Mouse (Mus musculus): ENCODE measurements around the gene Zdhhc23. TPM values are rescaled to one million over a fixed set of nuclear protein-coding genes. Genes with fewer than 3 reads are reported as not detected.
A peak's percentile ranks its signal among the peaks of the same experiment; 100 is the strongest.

Zdhhc23 gene
- polyA plus RNA-seq, 1 experiment from 2014 or later, result 1.3 TPM

- ATAC-seq (no peak), DNase-seq (ENCODE audit: low spot score) (no peak)
- H3K27me3 ChIP-seq (replicated peaks; ENCODE audit: control insufficient read depth, insufficient read depth, low read length), result no peaks in the 10 kb centered on the region
Observed at GRCm38 (mm10) chr16:43933041-43933440, 46.5 kb downstream of the Zdhhc23 start.

GRCm38 (mm10) chr16:43932319-43932718 lies 47.3 kb downstream of the Zdhhc23 start:
- no peak overlapping the region for H3K4me3 ChIP-seq (ENCODE audit: low read depth, low read length)
- H3K27ac ChIP-seq (ENCODE audit: low read depth, low read length), result no peak overlapping the region
- no peaks in the 10 kb centered on the region for H3K4me1 ChIP-seq (ENCODE audit: control insufficient read depth, insufficient read depth, low read length)
- no peak overlapping the region for H3K4me2 ChIP-seq (ENCODE audit: low read length)
- WGBS, result 81% methylated on average over 7 of the region's 7 CpGs
- DNase-seq (ENCODE audit: low spot score), result no peak
- no peak for ATAC-seq
- no peaks in the 10 kb centered on the region for H3K27me3 ChIP-seq (replicated peaks; ENCODE audit: control insufficient read depth, insufficient read depth, low read length)
- H3K9ac ChIP-seq (ENCODE audit: low read length), result no peak overlapping the region
- no peaks in the 10 kb centered on the region for H3K9me3 ChIP-seq (replicated peaks; ENCODE audit: control insufficient read depth, low read length)
- no peaks in the 10 kb centered on the region for H3K36me3 ChIP-seq (ENCODE audit: control insufficient read depth, insufficient read depth, low read length)

More at GRCm38 (mm10) chr16:43933041-43933440, 46.5 kb downstream of the Zdhhc23 start:
- no peak overlapping the region for H3K9ac ChIP-seq (ENCODE audit: low read length)
- no peaks in the 10 kb centered on the region for H3K4me1 ChIP-seq (ENCODE audit: control insufficient read depth, insufficient read depth, low read length)
- no peaks in the 10 kb centered on the region for H3K9me3 ChIP-seq (replicated peaks; ENCODE audit: control insufficient read depth, low read length)
- 88% methylated on average over 6 of the region's 6 CpGs for WGBS
- H3K4me2 ChIP-seq (ENCODE audit: low read length), result no peak overlapping the region
- H3K4me3 ChIP-seq (ENCODE audit: low read depth, low read length), result no peak overlapping the region
- no peaks in the 10 kb centered on the region for H3K36me3 ChIP-seq (ENCODE audit: control insufficient read depth, insufficient read depth, low read length)
- H3K27ac ChIP-seq (ENCODE audit: low read depth, low read length), result no peak overlapping the region

- 71% methylated on average over 3 of the region's 3 CpGs for WGBS
- Histone ChIP-seq H3K9me3 (replicated peaks; ENCODE audit: control insufficient read depth, low read length) (no peaks in the 10 kb centered on the region), H3K27ac (ENCODE audit: low read depth, low read length) (no peak overlapping the region), H3K4me1 (ENCODE audit: control insufficient read depth, insufficient read depth, low read length) (no peaks in the 10 kb centered on the region), H3K4me3 (ENCODE audit: low read depth, low read length) (no peak overlapping the region), H3K27me3 (replicated peaks; ENCODE audit: control insufficient read depth, insufficient read depth, low read length) (no peaks in the 10 kb centered on the region), H3K4me2 (ENCODE audit: low read length) (no peak overlapping the region), H3K9ac (ENCODE audit: low read length) (no peak overlapping the region), H3K36me3 (ENCODE audit: control insufficient read depth, insufficient read depth, low read length) (no peaks in the 10 kb centered on the region)
- ATAC-seq (peak; percentile 20; the same call in 1 of the 2 replicates), DNase-seq (ENCODE audit: low spot score) (peak; percentile 42)
Observed at GRCm38 (mm10) chr16:43931502-43931901, 48.1 kb downstream of the Zdhhc23 start.

- DNase-seq (ENCODE audit: low spot score), result no peak
- H3K4me2 ChIP-seq (ENCODE audit: low read length), result no peak overlapping the region
- no peaks in the 10 kb centered on the region for H3K9me3 ChIP-seq (replicated peaks; ENCODE audit: control insufficient read depth, low read length)
- H3K9ac ChIP-seq (ENCODE audit: low read length), result no peak overlapping the region
- H3K36me3 ChIP-seq (ENCODE audit: control insufficient read depth, insufficient read depth, low read length), result no peaks in the 10 kb centered on the region
- H3K27me3 ChIP-seq (replicated peaks; ENCODE audit: control insufficient read depth, insufficient read depth, low read length), result no peaks in the 10 kb centered on the region
- H3K27ac ChIP-seq (ENCODE audit: low read depth, low read length), result no peak overlapping the region
- H3K4me3 ChIP-seq (ENCODE audit: low read depth, low read length), result no peak overlapping the region
- no peak for ATAC-seq
- no peaks in the 10 kb centered on the region for H3K4me1 ChIP-seq (ENCODE audit: control insufficient read depth, insufficient read depth, low read length)
Observed at GRCm38 (mm10) chr16:43930577-43930976, 49.0 kb downstream of the Zdhhc23 start.

GRCm38 (mm10) chr16:43926341-43926859 lies 53.2 kb downstream of the Zdhhc23 start, which contains the start of gene Qtrt2:
Gene Qtrt2 (minus strand): TSS chr16:43926809.
- ATAC-seq (no peak), DNase-seq (ENCODE audit: low spot score) (no peak)
- Histone ChIP-seq H3K27me3 (replicated peaks; ENCODE audit: control insufficient read depth, insufficient read depth, low read length) (no peaks in the 10 kb centered on the region), H3K9ac (ENCODE audit: low read length) (no peak within 1 kb of the TSS), H3K4me3 (ENCODE audit: low read depth, low read length) (no peak within 1 kb of the TSS), H3K4me1 (ENCODE audit: control insufficient read depth, insufficient read depth, low read length) (no peaks in the 10 kb centered on the region), H3K9me3 (replicated peaks; ENCODE audit: control insufficient read depth, low read length) (no peaks in the 10 kb centered on the region), H3K36me3 (ENCODE audit: control insufficient read depth, insufficient read depth, low read length) (no peaks in the 10 kb centered on the region), H3K4me2 (ENCODE audit: low read length) (no peak within 1 kb of the TSS), H3K27ac (ENCODE audit: low read depth, low read length) (no peak within 1 kb of the TSS)
- WGBS, result 80% methylated on average over 6 of the region's 6 CpGs

GRCm38 (mm10) chr16:43925846-43926245 lies 53.7 kb downstream of the Zdhhc23 start:
- ATAC-seq, result no peak
- H3K36me3 ChIP-seq (ENCODE audit: control insufficient read depth, insufficient read depth, low read length), result no peaks in the 10 kb centered on the region
- 89% methylated on average over 1 of the region's 1 CpGs for WGBS
- no peaks in the 10 kb centered on the region for H3K4me1 ChIP-seq (ENCODE audit: control insufficient read depth, insufficient read depth, low read length)
- H3K27ac ChIP-seq (ENCODE audit: low read depth, low read length), result no peak overlapping the region
- H3K9me3 ChIP-seq (replicated peaks; ENCODE audit: control insufficient read depth, low read length), result no peaks in the 10 kb centered on the region
- H3K4me3 ChIP-seq (ENCODE audit: low read depth, low read length), result no peak overlapping the region
- H3K9ac ChIP-seq (ENCODE audit: low read length), result no peak overlapping the region
- H3K27me3 ChIP-seq (replicated peaks; ENCODE audit: control insufficient read depth, insufficient read depth, low read length), result no peaks in the 10 kb centered on the region
- no peak for DNase-seq (ENCODE audit: low spot score)
- H3K4me2 ChIP-seq (ENCODE audit: low read length), result no peak overlapping the region

GRCm38 (mm10) chr16:43925001-43925558 lies 54.5 kb downstream of the Zdhhc23 start:
- 55% methylated on average over 6 of the region's 6 CpGs for WGBS
- H3K27ac ChIP-seq (ENCODE audit: low read depth, low read length), result no peak overlapping the region
- ATAC-seq (peak; percentile 52; the same call in 1 of the 2 replicates), DNase-seq (ENCODE audit: low spot score) (peak; percentile 58)
- H3K27me3 ChIP-seq (replicated peaks; ENCODE audit: control insufficient read depth, insufficient read depth, low read length), result no peaks in the 10 kb centered on the region
- no peak overlapping the region for H3K4me3 ChIP-seq (ENCODE audit: low read depth, low read length)
- no peak overlapping the region for H3K9ac ChIP-seq (ENCODE audit: low read length)
- no peaks in the 10 kb centered on the region for H3K9me3 ChIP-seq (replicated peaks; ENCODE audit: control insufficient read depth, low read length)
- H3K4me1 ChIP-seq (ENCODE audit: control insufficient read depth, insufficient read depth, low read length), result no peaks in the 10 kb centered on the region
- H3K4me2 ChIP-seq (ENCODE audit: low read length), result no peak overlapping the region
- H3K36me3 ChIP-seq (ENCODE audit: control insufficient read depth, insufficient read depth, low read length), result no peaks in the 10 kb centered on the region

- no peaks in the 10 kb centered on the region for H3K36me3 ChIP-seq (ENCODE audit: control insufficient read depth, insufficient read depth, low read length)
- H3K4me2 ChIP-seq (ENCODE audit: low read length), result no peak overlapping the region
- WGBS, result 62% methylated on average over 3 of the region's 3 CpGs
- no peak overlapping the region for H3K27ac ChIP-seq (ENCODE audit: low read depth, low read length)
- H3K9me3 ChIP-seq (replicated peaks; ENCODE audit: control insufficient read depth, low read length), result no peaks in the 10 kb centered on the region
- H3K4me3 ChIP-seq (ENCODE audit: low read depth, low read length), result no peak overlapping the region
- H3K9ac ChIP-seq (ENCODE audit: low read length), result no peak overlapping the region
- no peaks in the 10 kb centered on the region for H3K27me3 ChIP-seq (replicated peaks; ENCODE audit: control insufficient read depth, insufficient read depth, low read length)
- DNase-seq (ENCODE audit: low spot score) (no peak), ATAC-seq (no peak)
- no peaks in the 10 kb centered on the region for H3K4me1 ChIP-seq (ENCODE audit: control insufficient read depth, insufficient read depth, low read length)
Observed at GRCm38 (mm10) chr16:43922630-43923029, 57.0 kb downstream of the Zdhhc23 start.

- Histone ChIP-seq H3K9me3 (replicated peaks; ENCODE audit: control insufficient read depth, low read length) (no peaks in the 10 kb centered on the region), H3K4me3 (ENCODE audit: low read depth, low read length) (no peak overlapping the region), H3K36me3 (ENCODE audit: control insufficient read depth, insufficient read depth, low read length) (no peaks in the 10 kb centered on the region), H3K9ac (ENCODE audit: low read length) (no peak overlapping the region), H3K4me1 (ENCODE audit: control insufficient read depth, insufficient read depth, low read length) (no peaks in the 10 kb centered on the region), H3K27me3 (replicated peaks; ENCODE audit: control insufficient read depth, insufficient read depth, low read length) (no peaks in the 10 kb centered on the region), H3K27ac (ENCODE audit: low read depth, low read length) (no peak overlapping the region), H3K4me2 (ENCODE audit: low read length) (no peak overlapping the region)
- ATAC-seq (no peak), DNase-seq (ENCODE audit: low spot score) (no peak)
- 48% methylated on average over 2 of the region's 2 CpGs for WGBS
Observed at GRCm38 (mm10) chr16:43922024-43922423, 57.6 kb downstream of the Zdhhc23 start.
